Comparison of ENCODE assay signal across 24 mouse cellular contexts in genomic region chr13:62617449-62617848, GRCm38 (mm10). TPM values are rescaled to one million over a fixed set of nuclear protein-coding genes. Genes with fewer than 3 reads are reported as not detected.
"Had no signal": no experiment of that assay in that cellular context is flagged by ENCODE, and none has a peak within 500 bp of the region (broad histone marks: within the 10 kb centered on the region; RNA-seq: fewer than 3 reads in every experiment).

No protein-coding gene starts in this region.

RNA-seq across cellular contexts. Expression of gene Zfp935, which starts 59.1 kb away (rescaled TPM):
- total RNA-seq: heart, postnatal 14 days; heart, postnatal 36 days; hematopoietic stem cell, adult 5-6 weeks; hindbrain, postnatal 0 days; layer of hippocampus, postnatal 10 days; layer of hippocampus, postnatal 14 days; left cerebral cortex, adult 8-10 months had no signal
- polyA plus RNA-seq: heart, embryonic 11.5 days; heart, embryonic 12.5 days; heart, embryonic 13.5 days; heart, embryonic 14.5 days; heart, embryonic 15.5 days; heart, postnatal 0 days; hindbrain, embryonic 10.5 days; hindbrain, embryonic 11.5 days; hindbrain, embryonic 13.5 days; hindbrain, embryonic 14.5 days; hindbrain, embryonic 16.5 days; hindbrain, postnatal 0 days; intestine, embryonic 14.5 days; intestine, embryonic 15.5 days; kidney, adult 2 months; kidney, embryonic 15.5 days; kidney, embryonic 16.5 days; large intestine, adult 2 months had no signal
